ENCODE assay signal across 7 mouse cellular contexts in genomic region chr13:12395571-12395970, GRCm38 (mm10). TPM values are rescaled to one million over a fixed set of nuclear protein-coding genes. Genes with fewer than 3 reads are reported as not detected.
DNase-seq lines count a peak whose midpoint lies in the region; ATAC-seq and TF ChIP-seq lines count a peak whose summit lies in the region.

No protein-coding gene starts in this region.

- ATAC-seq in erythroblast, adult 5-6 weeks (replicated peaks; ENCODE audit: low FRiP score, poor library complexity, severe bottlenecking) = peak; percentile 20; the same call in 1 of the 2 replicates
- ATAC-seq in limb, embryonic 11.5 days (ENCODE audit: insufficient number of reproducible peaks, low FRiP score, low TSS enrichment, low read depth) = no peak; the same call in 1 of the 2 replicates
- peak; percentile 5; the same call in 1 of the 2 replicates for ATAC-seq in monocyte, adult 5-6 weeks (replicated peaks; ENCODE audit: insufficient number of reproducible peaks, low FRiP score, low TSS enrichment, poor library complexity, severe bottlenecking)

- no peak overlapping the region for H3K27ac ChIP-seq in left cerebral cortex, adult 2 months
- no peak overlapping the region for H3K27ac ChIP-seq in limb, embryonic 11.5 days (replicated peaks; ENCODE audit: low read depth, low read length)

- peak overlapping the region; percentile 98 for H3K4me3 ChIP-seq in left cerebral cortex, adult 2 months
- peak overlapping the region; percentile 91 for H3K4me3 ChIP-seq in limb, embryonic 11.5 days (ENCODE audit: low read depth, low read length)

- peak overlapping the region; percentile 56 for H3K9ac ChIP-seq in limb, embryonic 11.5 days (ENCODE audit: low read length)

- H3K27me3 ChIP-seq in limb, embryonic 11.5 days (ENCODE audit: control insufficient read depth, insufficient read depth, low read length) = no peaks in the 10 kb centered on the region

- H3K36me3 ChIP-seq in limb, embryonic 11.5 days (ENCODE audit: control insufficient read depth, insufficient read depth, low read length) = peaks cover 2% of the 10 kb centered on the region; the same call in 1 of the 2 replicates

- H3K4me1 ChIP-seq in limb, embryonic 11.5 days (ENCODE audit: control insufficient read depth, insufficient read depth, low read length) = peaks cover 3% of the 10 kb centered on the region

- TF ChIP-seq CTCF in left cerebral cortex, adult 2 months (IDR thresholded peaks at IDR 0.05) = no peak

- H3K4me2 ChIP-seq in limb, embryonic 11.5 days (ENCODE audit: low read depth, severe bottlenecking) = peak overlapping the region; percentile 89

- DNase-seq in left cerebral cortex, adult 2 months (ENCODE audit: extremely low spot score in 1 of 2, low spot score in 2 of 2) = no peak
- DNase-seq in left cerebral cortex, postnatal 36 days (ENCODE audit: low spot score in 2 of 2) = no peak
- peak; percentile 55 for DNase-seq in T-cell, adult 2 months (ENCODE audit: low spot score)
- no peak for DNase-seq in limb, embryonic 11.5 days (ENCODE audit: low spot score)
- no peak for DNase-seq in left cerebral cortex, adult 8-10 months (ENCODE audit: low spot score in 2 of 2)

- H3K9me3 ChIP-seq in limb, embryonic 11.5 days (ENCODE audit: control insufficient read depth, low read length) = no peaks in the 10 kb centered on the region

- WGBS in limb, embryonic 11.5 days = 0% methylated on average over 23 of the region's 23 CpGs

- intact Hi-C loops in left cerebral cortex, adult 2 months (cut with DNase I) = loop anchor here (2.0 to 5.0 kb wide), 2 partner anchors 37 to 185 kb away; no protein-coding TSS in a partner anchor
- intact Hi-C loops in left cerebral cortex, postnatal 36 days (cut with DNase I) = no loop called here

RNA-seq across cellular contexts. Expression of gene Heatr1, which starts 0.7 kb away (rescaled TPM):
- total RNA-seq in left cerebral cortex, adult 2 months (2021) = 10 to 100 TPM; 28.3 to 35.5 TPM
- 10 to 100 TPM; 24.1 to 31.6 TPM for total RNA-seq in left cerebral cortex, postnatal 36 days (2021)
- total RNA-seq in erythroblast, adult 5-6 weeks (2015; ENCODE audit: low replicate concordance) = 10.2 and 11.3 TPM in 2 replicates
- 14.9 and 25.9 TPM in 2 replicates for total RNA-seq in erythroblast, adult 5-6 weeks (2017; ENCODE audit: low replicate concordance)
- 40.5 and 44.9 TPM in 2 replicates for polyA plus RNA-seq in limb, embryonic 11.5 days (2014; fragmentation: Nextera tagmentation; extraction: Ambion mirVana)
- total RNA-seq in monocyte, adult 5-6 weeks (2017) = 42.5 to 69.4 TPM (median 42.8 TPM) in 3 replicates
- 10 to 100 TPM; 24.9 to 32.0 (median 25.4) TPM for total RNA-seq in left cerebral cortex, adult 8-10 months (2022)

RNA-seq across cellular contexts. Expression of gene Actn2, which starts 55.0 kb away (rescaled TPM):
- total RNA-seq in left cerebral cortex, adult 2 months (2021) = 10 to 100 TPM; 11.7 to 15.5 TPM
- total RNA-seq in left cerebral cortex, postnatal 36 days (2021) = 10 to 100 TPM; 15.2 to 19.4 TPM
- total RNA-seq in erythroblast, adult 5-6 weeks (2015; ENCODE audit: low replicate concordance) = not detected in 2 replicates
- not detected in 2 replicates for total RNA-seq in erythroblast, adult 5-6 weeks (2017; ENCODE audit: low replicate concordance)
- 7.5 and 8.3 TPM in 2 replicates for polyA plus RNA-seq in limb, embryonic 11.5 days (2014; fragmentation: Nextera tagmentation; extraction: Ambion mirVana)
- 0.19 TPM in 1 of 3 replicates, not detected in the others for total RNA-seq in monocyte, adult 5-6 weeks (2017)
- total RNA-seq in left cerebral cortex, adult 8-10 months (2022) = 10 to 100 TPM; 23.9 to 30.1 (median 25.2) TPM

Comparison
In these comparisons a context has a peak if more than half of its experiments do, and no peak if none do; other contexts are left out.
1. RNA of gene Actn2, which starts 55.0 kb away (total RNA-seq): 23.9 to 30.1 TPM in left cerebral cortex, adult 8-10 months, 15.2 to 19.4 TPM in left cerebral cortex, postnatal 36 days and 11.7 to 15.5 TPM in left cerebral cortex, adult 2 months; not detected in erythroblast, adult 5-6 weeks and 0.19 TPM in monocyte, adult 5-6 weeks; every median in the first group is over 10 times any median in the second.